Mouse (Mus musculus): ENCODE data around the gene Hcn2. TPM values are rescaled to one million over a fixed set of nuclear protein-coding genes. Genes with fewer than 3 reads are reported as not detected.

Hcn2 gene
- polyA plus RNA-seq, 1 experiment from 2014 or later = 0.69 TPM

GRCm38 (mm10) chr10:79681591-79682245 is 34.7 kb upstream of the Hcn2 start, which contains the start of gene Cdc34:
Gene Cdc34, plus strand, starts transcription at chr10:79682195.
- Histone ChIP-seq H3K4me2 (replicated peaks) (peak within 1 kb of the TSS; percentile 96), H3K4me1 (peaks cover 25% of the 10 kb centered on the region), H3K9ac (replicated peaks) (peak within 1 kb of the TSS; percentile 71), H3K4me3 (peak within 1 kb of the TSS; percentile 87), H3K9me3 (no peaks in the 10 kb centered on the region), H3K27me3 (no peaks in the 10 kb centered on the region), H3K36me3 (peaks cover 26% of the 10 kb centered on the region), H3K27ac (replicated peaks) (peak within 1 kb of the TSS; percentile 95)
- peak; percentile 96 for ATAC-seq (replicated peaks)
- WGBS = under 1% methylated on average over 63 of the region's 84 CpGs

- under 1% methylated on average over 10 of the region's 10 CpGs for WGBS
- Histone ChIP-seq H3K9me3 (no peaks in the 10 kb centered on the region), H3K27ac (replicated peaks) (peak overlapping the region; percentile 95), H3K36me3 (peaks cover 34% of the 10 kb centered on the region), H3K4me1 (peaks cover 25% of the 10 kb centered on the region), H3K4me3 (peak overlapping the region; percentile 87), H3K4me2 (replicated peaks) (peak overlapping the region; percentile 96), H3K9ac (replicated peaks) (peak overlapping the region; percentile 71), H3K27me3 (no peaks in the 10 kb centered on the region)
- no peak; the same call in 1 of the 2 replicates for ATAC-seq (replicated peaks)
Measured at GRCm38 (mm10) chr10:79682551-79682915, 33.9 kb upstream of the Hcn2 start.

GRCm38 (mm10) chr10:79682916-79683582 is 33.4 kb upstream of the Hcn2 start:
- H3K4me3 ChIP-seq = peak overlapping the region; percentile 87
- no peak for ATAC-seq (replicated peaks)
- no peaks in the 10 kb centered on the region for H3K27me3 ChIP-seq
- H3K36me3 ChIP-seq = peaks cover 39% of the 10 kb centered on the region
- 3% methylated on average over 10 of the region's 10 CpGs for WGBS
- peak overlapping the region; percentile 95 for H3K27ac ChIP-seq (replicated peaks)
- H3K9me3 ChIP-seq = no peaks in the 10 kb centered on the region
- H3K9ac ChIP-seq (replicated peaks) = peak overlapping the region; percentile 71
- H3K4me2 ChIP-seq (replicated peaks) = peak overlapping the region; percentile 96
- H3K4me1 ChIP-seq = peaks cover 25% of the 10 kb centered on the region

GRCm38 (mm10) chr10:79683726-79684640 is 32.5 kb upstream of the Hcn2 start:
- Histone ChIP-seq H3K4me2 (replicated peaks) (peak overlapping the region; percentile 96), H3K36me3 (peaks cover 48% of the 10 kb centered on the region), H3K27me3 (no peaks in the 10 kb centered on the region), H3K9ac (replicated peaks) (no peak overlapping the region; the same call in 1 of the 2 replicates), H3K4me3 (peak overlapping the region; percentile 87), H3K27ac (replicated peaks) (no peak overlapping the region), H3K9me3 (no peaks in the 10 kb centered on the region), H3K4me1 (peaks cover 25% of the 10 kb centered on the region)
- no peak for ATAC-seq (replicated peaks)
- 92% methylated on average over 6 of the region's 6 CpGs for WGBS

GRCm38 (mm10) chr10:79684770-79685600 is 31.4 kb upstream of the Hcn2 start:
- Histone ChIP-seq H3K27ac (replicated peaks) (no peak overlapping the region), H3K36me3 (peaks cover 57% of the 10 kb centered on the region), H3K4me3 (no peak overlapping the region), H3K9me3 (no peaks in the 10 kb centered on the region), H3K4me1 (peaks cover 25% of the 10 kb centered on the region), H3K9ac (replicated peaks) (no peak overlapping the region), H3K4me2 (replicated peaks) (no peak overlapping the region), H3K27me3 (no peaks in the 10 kb centered on the region)
- ATAC-seq (replicated peaks) = no peak
- WGBS = 94% methylated on average over 25 of the region's 25 CpGs

- no peak overlapping the region for H3K4me3 ChIP-seq
- peaks cover 20% of the 10 kb centered on the region for H3K4me1 ChIP-seq
- H3K27ac ChIP-seq (replicated peaks) = no peak overlapping the region
- no peak overlapping the region for H3K9ac ChIP-seq (replicated peaks)
- no peak for ATAC-seq (replicated peaks)
- H3K9me3 ChIP-seq = no peaks in the 10 kb centered on the region
- no peak overlapping the region for H3K4me2 ChIP-seq (replicated peaks)
- H3K27me3 ChIP-seq = no peaks in the 10 kb centered on the region
- peaks cover 57% of the 10 kb centered on the region for H3K36me3 ChIP-seq
- 83% methylated on average over 2 of the region's 2 CpGs for WGBS
Measured at GRCm38 (mm10) chr10:79686219-79686618, 30.2 kb upstream of the Hcn2 start.

GRCm38 (mm10) chr10:79686691-79687090 is 29.7 kb upstream of the Hcn2 start:
- H3K27ac ChIP-seq (replicated peaks) = no peak overlapping the region
- 95% methylated on average over 1 of the region's 1 CpGs for WGBS
- peaks cover 18% of the 10 kb centered on the region for H3K4me1 ChIP-seq
- peaks cover 57% of the 10 kb centered on the region for H3K36me3 ChIP-seq
- H3K9me3 ChIP-seq = no peaks in the 10 kb centered on the region
- H3K4me3 ChIP-seq = no peak overlapping the region
- H3K4me2 ChIP-seq (replicated peaks) = no peak overlapping the region
- H3K27me3 ChIP-seq = no peaks in the 10 kb centered on the region
- H3K9ac ChIP-seq (replicated peaks) = no peak overlapping the region
- no peak for ATAC-seq (replicated peaks)

GRCm38 (mm10) chr10:79687513-79687912 is 28.9 kb upstream of the Hcn2 start:
- no peak overlapping the region for H3K9ac ChIP-seq (replicated peaks)
- 97% methylated on average over 6 of the region's 6 CpGs for WGBS
- no peak overlapping the region for H3K4me2 ChIP-seq (replicated peaks)
- H3K36me3 ChIP-seq = peaks cover 57% of the 10 kb centered on the region
- H3K4me1 ChIP-seq = peaks cover 18% of the 10 kb centered on the region
- no peak overlapping the region for H3K27ac ChIP-seq (replicated peaks)
- no peak overlapping the region for H3K4me3 ChIP-seq
- no peaks in the 10 kb centered on the region for H3K27me3 ChIP-seq
- no peaks in the 10 kb centered on the region for H3K9me3 ChIP-seq
- no peak for ATAC-seq (replicated peaks)

GRCm38 (mm10) chr10:79688720-79689119 is 27.7 kb upstream of the Hcn2 start, which contains the start of gene Gzmm:
Gene Gzmm, plus strand, starts transcription at chr10:79689020.
- Histone ChIP-seq H3K36me3 (peaks cover 57% of the 10 kb centered on the region), H3K27me3 (no peaks in the 10 kb centered on the region), H3K4me3 (no peak within 1 kb of the TSS), H3K9ac (replicated peaks) (no peak within 1 kb of the TSS), H3K4me2 (replicated peaks) (no peak within 1 kb of the TSS), H3K9me3 (no peaks in the 10 kb centered on the region), H3K4me1 (peaks cover 6% of the 10 kb centered on the region), H3K27ac (replicated peaks) (no peak within 1 kb of the TSS)
- ATAC-seq (replicated peaks) = no peak
- WGBS = 77% methylated on average over 4 of the region's 4 CpGs

GRCm38 (mm10) chr10:79689178-79689577 is 27.3 kb upstream of the Hcn2 start:
- no peaks in the 10 kb centered on the region for H3K27me3 ChIP-seq
- H3K4me3 ChIP-seq = no peak overlapping the region
- 91% methylated on average over 3 of the region's 3 CpGs for WGBS
- H3K36me3 ChIP-seq = peaks cover 56% of the 10 kb centered on the region
- no peak overlapping the region for H3K4me2 ChIP-seq (replicated peaks)
- peaks cover under 1% of the 10 kb centered on the region for H3K4me1 ChIP-seq
- H3K27ac ChIP-seq (replicated peaks) = no peak overlapping the region
- ATAC-seq (replicated peaks) = no peak
- H3K9ac ChIP-seq (replicated peaks) = no peak overlapping the region
- H3K9me3 ChIP-seq = no peaks in the 10 kb centered on the region

GRCm38 (mm10) chr10:79691986-79692548 is 24.4 kb upstream of the Hcn2 start:
- no peaks in the 10 kb centered on the region for H3K27me3 ChIP-seq
- 95% methylated on average over 2 of the region's 2 CpGs for WGBS

More at GRCm38 (mm10) chr10:79691986-79692548, 24.4 kb upstream of the Hcn2 start:
- peaks cover 12% of the 10 kb centered on the region for H3K4me1 ChIP-seq
- no peak overlapping the region for H3K9ac ChIP-seq (replicated peaks)
- no peak overlapping the region for H3K27ac ChIP-seq (replicated peaks)
- H3K9me3 ChIP-seq = no peaks in the 10 kb centered on the region
- peaks cover 27% of the 10 kb centered on the region for H3K36me3 ChIP-seq
- no peak for ATAC-seq (replicated peaks)
- no peak overlapping the region for H3K4me2 ChIP-seq (replicated peaks)
- no peak overlapping the region for H3K4me3 ChIP-seq
